Mouse (Mus musculus): ENCODE measurements around the gene Has3.

- TF ChIP-seq CTCF (IDR thresholded peaks at IDR 0.05; ENCODE audit: low read depth): peak; percentile 72
- no peak for TF ChIP-seq EP300 (IDR thresholded peaks at IDR 0.05; ENCODE audit: low read depth)
These were observed 35.9 kb downstream of the Has3 start for GRCm38 (mm10) chr8:106905727-106906480.

All from heart, postnatal 0 days (tissue).